Mouse (Mus musculus) bone marrow macrophage, adult 2 months (primary cell): ENCODE results near the gene Txnip.

Source experiments
- CTCF ChIP-seq: IDR thresholded peaks from 2 replicates; pipeline ENCODE4 v1.5.1; 2012; ENCODE audit warnings: low read depth, mild to moderate bottlenecking, low read length, moderate library complexity
- POLR2A ChIP-seq: IDR thresholded peaks from 2 replicates; pipeline ENCODE4 v1.6.1; 2012; ENCODE audit warnings: mild to moderate bottlenecking, low read depth, low read length, borderline replicate concordance

- TF ChIP-seq CTCF (no peak), POLR2A (no peak)
These were observed 13.6 kb downstream of the Txnip start for GRCm38 (mm10) chr3:96571336-96571735.
